ENCODE assay signal across 8 mouse cellular contexts in genomic region chr3:130708529-130708928, GRCm38 (mm10). TPM values are rescaled to one million over a fixed set of nuclear protein-coding genes. Genes with fewer than 3 reads are reported as not detected.
DNase-seq lines count a peak whose midpoint lies in the region; ATAC-seq lines count a peak whose summit lies in the region.

No protein-coding gene starts in this region.

- intact Hi-C loops in heart, postnatal 36 days (cut with DNase I), result loop anchor here (5.0 to 10.0 kb wide), 3 partner anchors 804 to 876 kb away; partner anchors contain the start of genes Casp6, Gar1 and Pla2g12a

- peaks cover 17% of the 10 kb centered on the region for H3K4me1 ChIP-seq in heart, embryonic 15.5 days (replicated peaks)
- peaks cover 20% of the 10 kb centered on the region for H3K4me1 ChIP-seq in hindbrain, embryonic 14.5 days (replicated peaks; ENCODE audit: control insufficient read depth, insufficient read depth, low read length)

- no peaks in the 10 kb centered on the region for H3K9me3 ChIP-seq in heart, embryonic 15.5 days (replicated peaks)
- no peaks in the 10 kb centered on the region for H3K9me3 ChIP-seq in hindbrain, embryonic 14.5 days (ENCODE audit: control insufficient read depth, low read length)

- peak overlapping the region; percentile 77 for H3K4me3 ChIP-seq in heart, embryonic 15.5 days
- H3K4me3 ChIP-seq in hindbrain, embryonic 14.5 days (replicated peaks; ENCODE audit: low read length), result peak overlapping the region; percentile 96

- no peaks in the 10 kb centered on the region for H3K27me3 ChIP-seq in heart, embryonic 15.5 days
- no peaks in the 10 kb centered on the region for H3K27me3 ChIP-seq in hindbrain, embryonic 14.5 days (ENCODE audit: control insufficient read depth, insufficient read depth, low read length)

- DNase-seq in heart, postnatal 36 days, result no peak
- DNase-seq in brain, adult 2 months (ENCODE audit: low read depth, low spot score), result peak; percentile 24
- no peak for DNase-seq in hindbrain, embryonic 14.5 days (ENCODE audit: low spot score)
- DNase-seq in lung, postnatal 25 days (ENCODE audit: low spot score), result peak; percentile 28
- no peak for DNase-seq in right cerebral cortex, adult 2 months (ENCODE audit: low spot score in 2 of 2)
- no peak for DNase-seq in cerebellum, postnatal 36 days
- no peak for DNase-seq in retina, embryonic 14.5 days (ENCODE audit: low spot score)

- H3K4me2 ChIP-seq in heart, embryonic 15.5 days, result peak overlapping the region; percentile 77
- peak overlapping the region; percentile 89 for H3K4me2 ChIP-seq in hindbrain, embryonic 14.5 days (replicated peaks)

- peak overlapping the region; percentile 76 for H3K9ac ChIP-seq in heart, embryonic 15.5 days
- H3K9ac ChIP-seq in hindbrain, embryonic 14.5 days, result peak overlapping the region; percentile 91

- ATAC-seq in heart, embryonic 15.5 days (replicated peaks; ENCODE audit: insufficient number of reproducible peaks, insufficient read depth, low FRiP score, low read depth), result no peak
- no peak for ATAC-seq in hindbrain, embryonic 14.5 days (ENCODE audit: low FRiP score)

- H3K27ac ChIP-seq in heart, embryonic 15.5 days, result peak overlapping the region; percentile 86
- peak overlapping the region; percentile 87 for H3K27ac ChIP-seq in hindbrain, embryonic 14.5 days

- H3K36me3 ChIP-seq in heart, embryonic 15.5 days, result peaks cover 10% of the 10 kb centered on the region
- H3K36me3 ChIP-seq in hindbrain, embryonic 14.5 days (replicated peaks; ENCODE audit: control insufficient read depth, insufficient read depth), result peaks cover 5% of the 10 kb centered on the region

- WGBS in heart, embryonic 15.5 days, result under 1% methylated on average over 5 of the region's 5 CpGs
- WGBS in hindbrain, embryonic 14.5 days, result 2% methylated on average over 5 of the region's 5 CpGs

RNA-seq across cellular contexts. Expression of gene Ostc, which starts 0.7 kb away (rescaled TPM):
- polyA plus RNA-seq in heart, embryonic 15.5 days (2015; fragmentation: Nextera tagmentation; extraction: Ambion mirVana), result 200 and 225 TPM in 2 replicates
- 10 to 100 TPM; 48.4 to 53.1 TPM for total RNA-seq in heart, postnatal 36 days (2021)
- 221 and 231 TPM in 2 replicates for polyA plus RNA-seq in hindbrain, embryonic 14.5 days (2014; fragmentation: Nextera tagmentation; extraction: Ambion mirVana)

RNA-seq across cellular contexts. Expression of gene Rpl34, which starts 21.7 kb away (rescaled TPM):
- polyA plus RNA-seq in heart, embryonic 15.5 days (2015; fragmentation: Nextera tagmentation; extraction: Ambion mirVana), result 469 and 486 TPM in 2 replicates
- total RNA-seq in heart, postnatal 36 days (2021), result 100 to 1,000 TPM; 375 to 403 TPM
- 544 and 662 TPM in 2 replicates for polyA plus RNA-seq in hindbrain, embryonic 14.5 days (2014; fragmentation: Nextera tagmentation; extraction: Ambion mirVana)

Comparison
In these comparisons a context has a peak if more than half of its experiments do, and no peak if none do; other contexts are left out.
1. DNase-seq: peak in brain, adult 2 months (single experiment) and lung, postnatal 25 days (single experiment); none in heart, postnatal 36 days (0 of 2), hindbrain, embryonic 14.5 days (single experiment), right cerebral cortex, adult 2 months (0 of 2), cerebellum, postnatal 36 days (0 of 2) and retina, embryonic 14.5 days (single experiment).